In genomic region chr8:91569874-91570273, GRCm38 (mm10) we compare ENCODE assay signal across 14 mouse cellular contexts.
A peak's percentile ranks its signal among the peaks of the same experiment; 100 is the strongest.
DNase-seq lines count a peak whose midpoint lies in the region; ATAC-seq and TF ChIP-seq lines count a peak whose summit lies in the region.
"Had no signal": no experiment of that assay in that cellular context is flagged by ENCODE, and none has a peak within 500 bp of the region (broad histone marks: within the 10 kb centered on the region; RNA-seq: fewer than 3 reads in every experiment).

No protein-coding gene starts in this region.

- H3K4me1 ChIP-seq in heart, embryonic 13.5 days: peaks cover 72% of the 10 kb centered on the region
- H3K4me1 ChIP-seq in liver, embryonic 11.5 days (replicated peaks; ENCODE audit: control insufficient read depth, insufficient read depth, low read length): peaks cover 20% of the 10 kb centered on the region
- no peaks in the 10 kb centered on the region for H3K4me1 ChIP-seq in liver, postnatal 0 days (ENCODE audit: insufficient read depth)
- peaks cover 16% of the 10 kb centered on the region for H3K4me1 ChIP-seq in intestine, embryonic 15.5 days (replicated peaks)

- no peak for ATAC-seq in heart, embryonic 13.5 days (ENCODE audit: extremely low read depth, insufficient number of reproducible peaks, low FRiP score, low TSS enrichment)
- ATAC-seq in liver, embryonic 11.5 days (replicated peaks; ENCODE audit: low FRiP score): no peak
- ATAC-seq in liver, postnatal 0 days: no peak
- peak; percentile 43; the same call in 1 of the 2 replicates for ATAC-seq in common myeloid progenitor, adult 5-6 weeks (replicated peaks; ENCODE audit: low read depth, poor library complexity, severe bottlenecking)
- no peak for ATAC-seq in intestine, embryonic 15.5 days
- ATAC-seq in monocyte, adult 5-6 weeks (replicated peaks; ENCODE audit: insufficient number of reproducible peaks, low FRiP score, low TSS enrichment, poor library complexity, severe bottlenecking): no peak

- WGBS in heart, embryonic 13.5 days: 17% methylated on average over 11 of the region's 11 CpGs
- 26% methylated on average over 11 of the region's 11 CpGs for WGBS in liver, embryonic 11.5 days
- WGBS in liver, postnatal 0 days (ENCODE audit: insufficient replicate concordance): 41% methylated on average over 11 of the region's 11 CpGs
- 31% methylated on average over 11 of the region's 11 CpGs for WGBS in intestine, embryonic 15.5 days

- no peaks in the 10 kb centered on the region for H3K9me3 ChIP-seq in heart, embryonic 13.5 days
- H3K9me3 ChIP-seq in liver, embryonic 11.5 days (ENCODE audit: control insufficient read depth, low read length): no peaks in the 10 kb centered on the region
- no peaks in the 10 kb centered on the region for H3K9me3 ChIP-seq in liver, postnatal 0 days (ENCODE audit: low read length)
- H3K9me3 ChIP-seq in intestine, embryonic 15.5 days: no peaks in the 10 kb centered on the region

- TF ChIP-seq EP300 in liver, postnatal 0 days (IDR thresholded peaks at IDR 0.05; ENCODE audit: low read depth): no peak

- peak overlapping the region; percentile 64 for H3K27ac ChIP-seq in heart, embryonic 13.5 days (replicated peaks)
- no peak overlapping the region for H3K27ac ChIP-seq in liver, embryonic 11.5 days (ENCODE audit: low read depth, low read length)
- no peak overlapping the region for H3K27ac ChIP-seq in liver, postnatal 0 days (ENCODE audit: low read depth)
- no peak overlapping the region for H3K27ac ChIP-seq in intestine, embryonic 15.5 days

- H3K36me3 ChIP-seq in heart, embryonic 13.5 days: no peaks in the 10 kb centered on the region
- no peaks in the 10 kb centered on the region for H3K36me3 ChIP-seq in liver, embryonic 11.5 days (ENCODE audit: control insufficient read depth, insufficient read depth, low read length)
- H3K36me3 ChIP-seq in liver, postnatal 0 days (replicated peaks; ENCODE audit: insufficient read depth, low read length): no peaks in the 10 kb centered on the region
- H3K36me3 ChIP-seq in intestine, embryonic 15.5 days: no peaks in the 10 kb centered on the region

- H3K9ac ChIP-seq in heart, embryonic 13.5 days: peak overlapping the region; percentile 48; the same call in 1 of the 2 replicates
- no peak overlapping the region for H3K9ac ChIP-seq in liver, embryonic 11.5 days (ENCODE audit: low read depth, low read length)
- H3K9ac ChIP-seq in liver, postnatal 0 days (replicated peaks): no peak overlapping the region
- no peak overlapping the region for H3K9ac ChIP-seq in intestine, embryonic 15.5 days

- no peak for TF ChIP-seq CTCF in liver, postnatal 0 days (IDR thresholded peaks at IDR 0.05; ENCODE audit: low read depth)

- H3K4me3 ChIP-seq in heart, embryonic 13.5 days: 0 out of 2 replicates have a peak overlapping the region, but pooled peaks have one; percentile 9
- no peak overlapping the region for H3K4me3 ChIP-seq in liver, embryonic 11.5 days (ENCODE audit: low read depth, low read length)
- H3K4me3 ChIP-seq in liver, postnatal 0 days (ENCODE audit: low read depth, low read length): no peak overlapping the region
- no peak overlapping the region for H3K4me3 ChIP-seq in intestine, embryonic 15.5 days (replicated peaks)

- intact Hi-C loops in heart, postnatal 25 days (cut with DNase I): loop anchor here (10.0 kb wide), 1 partner anchor 55 kb away; no protein-coding TSS in a partner anchor

- DNase-seq in heart, postnatal 25 days (ENCODE audit: low spot score): no peak
- DNase-seq in liver, embryonic 11.5 days (ENCODE audit: low spot score): no peak
- DNase-seq in liver, postnatal 0 days: no peak
- DNase-seq in urinary bladder, adult 2 months (ENCODE audit: low spot score): no peak
- DNase-seq: cerebellum, postnatal 10 days; gastrocnemius, postnatal 14 days; kidney, adult 18-20 months; lung, adult 2 months; thymus, adult 2 months had no signal

- no peaks in the 10 kb centered on the region for H3K27me3 ChIP-seq in heart, embryonic 13.5 days (replicated peaks)
- no peaks in the 10 kb centered on the region for H3K27me3 ChIP-seq in liver, embryonic 11.5 days (replicated peaks; ENCODE audit: control insufficient read depth, insufficient read depth, low read length)
- H3K27me3 ChIP-seq in liver, postnatal 0 days (ENCODE audit: insufficient read depth, low read length): no peaks in the 10 kb centered on the region
- H3K27me3 ChIP-seq in intestine, embryonic 15.5 days (replicated peaks): no peaks in the 10 kb centered on the region
- H3K27me3 ChIP-seq: CH12.LX had no signal

- H3K4me2 ChIP-seq in heart, embryonic 13.5 days: peak overlapping the region; percentile 54
- H3K4me2 ChIP-seq in liver, embryonic 11.5 days: peak overlapping the region; percentile 15; the same call in 1 of the 2 replicates
- H3K4me2 ChIP-seq in liver, postnatal 0 days (ENCODE audit: low read depth, low read length): no peak overlapping the region
- H3K4me2 ChIP-seq in intestine, embryonic 15.5 days (replicated peaks): 0 out of 2 replicates have a peak overlapping the region, but pooled peaks have one; percentile 14
